Mouse (Mus musculus): ENCODE measurements around the gene Poc1a.

- no peak for TF ChIP-seq CTCF (conservative IDR thresholded peaks at IDR 0.05; ENCODE audit: low read length)
- TF ChIP-seq NANOG (IDR thresholded peaks at IDR 0.05; ENCODE audit: borderline replicate concordance, low read length) = no peak
- TF ChIP-seq POU5F1 (IDR thresholded peaks at IDR 0.05; ENCODE audit: borderline replicate concordance, low read length) = no peak
Observed at GRCm38 (mm10) chr9:106233953-106234352, 46.9 kb upstream of the Poc1a start.

Measured in E14TG2a.4 (cell line).